Mouse (Mus musculus) adrenal gland (tissue): ENCODE results near the gene Vmn1r27.

Experiments used
- intact Hi-C: fragments of 180-260 bp; cut with DNase I; formaldehyde crosslinking; loops from one replicate; pipeline ENCODE4 v1.15.1; 2025
- long read RNA-seq, 2 experiments: library from polyadenylated mRNA; unstranded; transcript quantifications; one replicate each; pipeline ENCODE4 v2.0.0; 2020; ENCODE audit warnings: borderline replicate concordance in 1 of 2; ENCODE audit not compliant: insufficient replicate concordance in 1 of 2

The Vmn1r27 gene
- long read RNA-seq, experiment 1: 0 reads
- long read RNA-seq, experiment 2: 0 reads

DNA sequence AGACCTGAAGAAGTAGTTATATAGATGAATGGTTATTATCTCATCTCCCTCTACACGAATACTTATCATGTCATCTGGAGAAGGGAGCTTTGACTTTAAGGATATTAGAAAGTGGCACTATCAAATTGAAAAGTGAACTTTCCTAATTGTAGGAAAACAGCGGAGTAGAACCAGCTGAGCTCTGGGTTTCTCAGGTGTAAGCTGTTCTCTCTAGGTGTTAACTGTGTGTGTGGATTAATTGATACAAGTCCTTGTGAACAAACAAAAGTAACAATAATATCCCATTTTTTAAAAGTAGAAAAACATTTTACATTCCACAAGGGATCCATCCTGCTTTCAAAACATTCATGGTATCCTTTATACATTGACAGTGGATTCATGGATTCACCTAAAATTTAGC lies at the start of gene Vmn1r27:
TSS of gene Vmn1r27 (minus strand) at position 101 of the 400 bp plus-strand sequence.
- intact Hi-C loops: loop anchor here (10.0 kb wide), 1 partner anchor 474 kb away; no protein-coding TSS in a partner anchor

DNA sequence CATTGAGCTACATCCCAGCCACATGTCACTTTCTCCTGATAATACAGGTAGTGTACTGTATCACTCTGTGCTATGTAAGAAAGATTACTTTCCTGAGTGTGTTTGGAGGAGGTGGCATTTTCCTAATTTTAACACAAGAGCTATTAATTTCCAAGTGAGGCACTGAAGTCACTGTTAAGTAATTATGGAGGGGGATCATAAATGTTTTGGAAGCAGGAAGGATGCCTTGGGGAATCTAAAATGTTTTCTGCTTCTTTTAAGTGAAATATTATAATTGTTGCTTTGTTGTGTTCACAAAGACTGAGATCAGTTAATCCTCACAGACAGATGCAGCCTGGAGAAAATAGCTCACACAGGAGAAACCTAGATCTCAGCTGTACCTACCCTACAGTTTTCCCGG lies 43.1 kb upstream of the Vmn1r27 start, which contains the start of gene Vmn1r28:
TSS of gene Vmn1r28 (plus strand) at position 301 of the 400 bp plus-strand sequence.
- intact Hi-C loops: no loop called here

DNA sequence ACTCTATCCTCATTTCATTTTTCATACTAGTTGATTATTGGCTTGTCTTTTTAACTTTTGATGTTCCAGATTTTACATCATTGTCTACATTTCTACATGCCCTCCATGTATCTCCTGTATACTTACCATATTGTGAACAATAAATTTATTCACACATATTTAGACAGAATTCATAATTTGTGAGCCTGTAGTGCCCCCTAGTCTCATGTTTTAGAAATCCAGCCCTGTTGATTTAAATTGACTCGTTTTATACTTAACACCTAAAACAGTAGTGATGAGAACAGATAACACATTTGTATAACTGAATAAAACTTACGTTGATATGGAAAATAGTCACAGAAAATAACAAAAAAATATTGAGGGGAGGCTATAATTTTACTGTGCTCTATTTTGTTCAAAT lies 2.5 kb downstream of the Vmn1r27 start:
- intact Hi-C loops: loop anchor here (10.0 kb wide), 1 partner anchor 471 kb away; no protein-coding TSS in a partner anchor
